Mouse (Mus musculus) embryo, embryonic 11.5 days (tissue): ENCODE data around the gene Gm10251.
"Not testable (repeated sequence)": the region's sequence is repeated elsewhere in the genome, so short reads cannot be mapped to it uniquely, and the experiment has no call there.

Experiments
- DNase-seq: peaks from one replicate; pipeline ENCODE4 v3.0.0-alpha.2; 2012; ENCODE audit warnings: low read depth, low spot score

Gm10251 gene

GRCm38 (mm10) chr14:6684070-6684469, at the start of gene Gm10251:
Gene Gm10251, minus strand, starts transcription at chr14:6684170.
- DNase-seq: not testable (repeated sequence)

- not testable (repeated sequence) for DNase-seq
These were observed 36.2 kb upstream of the Gm10251 start, which contains the start of gene Gm8050 for GRCm38 (mm10) chr14:6720151-6720550. Gene Gm8050, minus strand, starts transcription at chr14:6720251.

- not testable (repeated sequence) for DNase-seq
These were observed 61.7 kb downstream of the Gm10251 start, which contains the start of gene Gm3460 for GRCm38 (mm10) chr14:6622318-6622717. Gene Gm3460, minus strand, starts transcription at chr14:6622418.

- DNase-seq: not testable (repeated sequence)
These were observed 77.5 kb downstream of the Gm10251 start for GRCm38 (mm10) chr14:6606436-6606835.

GRCm38 (mm10) chr14:6605004-6605403, 79.0 kb downstream of the Gm10251 start:
- DNase-seq: not testable (repeated sequence)

- not testable (repeated sequence) for DNase-seq
These were observed 79.4 kb downstream of the Gm10251 start for GRCm38 (mm10) chr14:6604551-6604950.

- not testable (repeated sequence) for DNase-seq
These were observed 93.5 kb downstream of the Gm10251 start, which contains the start of gene Gm3629 for GRCm38 (mm10) chr14:6590513-6590912. Gene Gm3629, minus strand, starts transcription at chr14:6590613.
